Mouse (Mus musculus): ENCODE results near the gene Slc35g2. TPM values are rescaled to one million over a fixed set of nuclear protein-coding genes. Genes with fewer than 3 reads are reported as not detected.

The Slc35g2 gene
- polyA plus RNA-seq, 1 experiment from 2014 or later: 6.5 TPM

DNA sequence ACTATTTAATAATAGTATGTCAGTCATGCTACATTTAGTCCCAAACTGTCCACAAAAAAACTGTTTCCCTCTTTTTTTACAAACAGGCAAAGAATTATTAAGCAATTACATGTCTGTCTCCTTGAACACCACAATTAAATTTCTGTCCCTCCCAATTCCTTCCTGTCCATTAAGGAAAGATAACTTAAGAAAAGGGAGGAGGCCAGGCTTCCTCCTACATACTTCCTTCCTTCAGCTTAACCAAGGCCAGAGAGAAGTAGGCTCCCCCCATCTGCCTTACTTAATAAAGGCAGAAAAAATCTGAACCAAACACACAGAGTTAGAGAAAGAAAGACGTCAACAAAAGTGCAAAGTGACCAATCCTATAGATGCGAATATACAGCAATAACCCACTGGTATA is 63.3 kb downstream of the Slc35g2 start:
- H3K27me3 ChIP-seq (ENCODE audit: low read depth, poor library complexity, severe bottlenecking): no peaks in the 10 kb centered on the region
- DNase-seq (ENCODE audit: low spot score): no peak
- H3K36me3 ChIP-seq: 0 out of 2 replicates have a peak, but pooled peaks cover 7% of the 10 kb centered on the region
- H3K4me3 ChIP-seq: no peak overlapping the region
- no peaks in the 10 kb centered on the region for H3K9me3 ChIP-seq (replicated peaks)
- no peaks in the 10 kb centered on the region for H3K4me1 ChIP-seq
- H3K27ac ChIP-seq (replicated peaks): no peak overlapping the region
- 96% methylated on average over 2 of the region's 2 CpGs for WGBS

DNA sequence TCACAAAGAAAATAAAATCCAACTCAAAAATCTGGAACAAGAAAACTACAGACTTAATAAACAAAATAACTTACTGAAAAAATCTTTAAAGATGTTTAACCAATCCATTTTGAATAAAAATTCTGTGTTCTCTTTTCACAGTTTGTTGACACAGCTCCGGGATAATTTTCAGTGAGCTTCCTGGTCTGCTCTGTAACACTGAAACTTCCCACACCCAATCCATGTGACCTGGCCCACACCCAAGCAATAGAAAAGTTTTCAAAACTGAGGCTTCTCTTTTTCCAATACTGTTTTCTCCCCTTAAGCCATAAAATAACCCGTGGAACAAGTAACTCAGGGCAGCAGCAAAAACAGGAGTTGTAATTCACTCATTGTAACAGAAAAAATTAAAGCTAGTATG is 64.2 kb downstream of the Slc35g2 start:
- 84% methylated on average over 2 of the region's 2 CpGs for WGBS

DNA sequence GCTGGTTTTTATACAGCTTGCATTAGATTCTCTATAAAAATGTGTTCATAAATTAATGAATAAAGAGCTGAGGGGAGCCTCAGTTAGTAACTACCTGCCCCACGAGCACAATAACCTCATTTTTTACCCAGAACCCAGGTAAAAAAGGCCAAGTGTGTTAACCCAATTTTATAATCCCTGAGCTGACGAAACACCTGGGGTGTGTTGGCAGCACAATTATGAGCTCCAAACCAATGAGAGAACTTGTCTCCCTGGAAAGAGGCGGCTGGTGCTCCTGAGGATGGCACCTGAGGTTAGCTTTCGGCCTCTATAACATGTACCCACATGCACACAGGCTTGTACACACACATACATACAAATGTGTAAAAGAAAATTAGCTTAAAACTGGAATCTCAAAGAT is 65.4 kb downstream of the Slc35g2 start:
- Histone ChIP-seq H3K36me3 (peaks cover 12% of the 10 kb centered on the region; the same call in 1 of the 2 replicates), H3K4me1 (no peaks in the 10 kb centered on the region), H3K9me3 (replicated peaks) (no peaks in the 10 kb centered on the region), H3K27me3 (ENCODE audit: low read depth, poor library complexity, severe bottlenecking) (no peaks in the 10 kb centered on the region), H3K4me3 (no peak overlapping the region), H3K27ac (replicated peaks) (no peak overlapping the region)
- WGBS: 97% methylated on average over 4 of the region's 4 CpGs
- no peak for DNase-seq (ENCODE audit: low spot score)

More for the DNA sequence above, 64.2 kb downstream of the Slc35g2 start:
- no peaks in the 10 kb centered on the region for H3K4me1 ChIP-seq
- H3K9me3 ChIP-seq (replicated peaks): no peaks in the 10 kb centered on the region
- no peaks in the 10 kb centered on the region for H3K27me3 ChIP-seq (ENCODE audit: low read depth, poor library complexity, severe bottlenecking)
- DNase-seq (ENCODE audit: low spot score): no peak
- no peak overlapping the region for H3K4me3 ChIP-seq
- no peak overlapping the region for H3K27ac ChIP-seq (replicated peaks)
- peaks cover 8% of the 10 kb centered on the region; the same call in 1 of the 2 replicates for H3K36me3 ChIP-seq

Other genes starting within 250 kb of the Slc35g2 start
- gene Il20rb, start 84.3 kb downstream of the Slc35g2 start, polyA plus RNA-seq (2016; fragmentation: Nextera tagmentation; extraction: Ambion mirVana): 0.80 and 0.98 TPM in 2 replicates
- 58.8 and 63.5 TPM in 2 replicates for gene Nck1, start 25.0 kb downstream of the Slc35g2 start, polyA plus RNA-seq (2016; fragmentation: Nextera tagmentation; extraction: Ambion mirVana)
- gene Stag1, start 26.7 kb upstream of the Slc35g2 start, polyA plus RNA-seq (2016; fragmentation: Nextera tagmentation; extraction: Ambion mirVana): 50.8 and 51.6 TPM in 2 replicates